Mouse (Mus musculus) frontal cortex, adult 2 months (tissue): ENCODE measurements around the gene Gm27179. TPM values are rescaled to one million over a fixed set of nuclear protein-coding genes. Genes with fewer than 3 reads are reported as not detected.
"Not testable (repeated sequence)": the region's sequence is repeated elsewhere in the genome, so short reads cannot be mapped to it uniquely, and the experiment has no call there.

Source experiments
- DNase-seq, 2 experiments: peaks; one replicate each; pipeline ENCODE4 v3.0.0; 2022; ENCODE audit warnings: low spot score in 1 of 2; ENCODE audit errors: extremely low spot score in 1 of 2
- polyA plus RNA-seq: library from polyadenylated mRNA; depleted of rRNA; stranded (reverse); fragments of >200 nt; gene quantifications from 2 replicates; pipeline ENCODE4 v1.2.3, GENCODE M21; 2012; rRNA removed

The Gm27179 gene
- polyA plus RNA-seq: not detected in 2 replicates

GRCm38 (mm10) chr14:69512449-69512848, at the start of gene Gm27179:
Gm27179 (minus strand) TSS chr14:69512549.
- DNase-seq: not testable (repeated sequence)

- DNase-seq: not testable (repeated sequence)
Measured at GRCm38 (mm10) chr14:69557550-69557949, 45.2 kb upstream of the Gm27179 start.

GRCm38 (mm10) chr14:69556820-69557219, 44.5 kb upstream of the Gm27179 start:
- DNase-seq: not testable (repeated sequence)

GRCm38 (mm10) chr14:69555110-69555831, 42.9 kb upstream of the Gm27179 start, which contains the start of gene Entpd4b:
Entpd4b (plus strand) TSS chr14:69555424.
- not testable (repeated sequence) for DNase-seq

GRCm38 (mm10) chr14:69547310-69547709, 35.0 kb upstream of the Gm27179 start:
- not testable (repeated sequence) for DNase-seq

- DNase-seq: not testable (repeated sequence)
Measured at GRCm38 (mm10) chr14:69545052-69545451, 32.7 kb upstream of the Gm27179 start.

- not testable (repeated sequence) for DNase-seq
Measured at GRCm38 (mm10) chr14:69544033-69544432, 31.7 kb upstream of the Gm27179 start.

GRCm38 (mm10) chr14:69542695-69543094, 30.3 kb upstream of the Gm27179 start:
- DNase-seq: not testable (repeated sequence)

GRCm38 (mm10) chr14:69540113-69540512, 27.8 kb upstream of the Gm27179 start:
- not testable (repeated sequence) for DNase-seq

- DNase-seq: not testable (repeated sequence)
Measured at GRCm38 (mm10) chr14:69536539-69536938, 24.2 kb upstream of the Gm27179 start.

- not testable (repeated sequence) for DNase-seq
Measured at GRCm38 (mm10) chr14:69526202-69526601, 13.9 kb upstream of the Gm27179 start.

- DNase-seq: not testable (repeated sequence)
Measured at GRCm38 (mm10) chr14:69523001-69523400, 10.7 kb upstream of the Gm27179 start.

GRCm38 (mm10) chr14:69520810-69521209, 8.5 kb upstream of the Gm27179 start:
- DNase-seq: not testable (repeated sequence)

GRCm38 (mm10) chr14:69507000-69507399, 5.3 kb downstream of the Gm27179 start:
- DNase-seq: not testable (repeated sequence)

GRCm38 (mm10) chr14:69503174-69503573, 9.2 kb downstream of the Gm27179 start, which contains the start of gene Gm16867:
Gm16867 (minus strand) TSS chr14:69503362.
- not testable (repeated sequence) for DNase-seq

- not testable (repeated sequence) for DNase-seq
Measured at GRCm38 (mm10) chr14:69502440-69503150, 9.8 kb downstream of the Gm27179 start.

- DNase-seq: not testable (repeated sequence)
Measured at GRCm38 (mm10) chr14:69496259-69496658, 16.1 kb downstream of the Gm27179 start.

- DNase-seq: not testable (repeated sequence)
Measured at GRCm38 (mm10) chr14:69494946-69495345, 17.4 kb downstream of the Gm27179 start.

- not testable (repeated sequence) for DNase-seq
Measured at GRCm38 (mm10) chr14:69494522-69494921, 17.8 kb downstream of the Gm27179 start.

GRCm38 (mm10) chr14:69488001-69488400, 24.3 kb downstream of the Gm27179 start:
- DNase-seq: not testable (repeated sequence)

GRCm38 (mm10) chr14:69485466-69486135, 26.7 kb downstream of the Gm27179 start:
- DNase-seq: not testable (repeated sequence)
